Mouse (Mus musculus) hindbrain, embryonic 15.5 days (tissue): ENCODE results near the gene Gramd2. TPM values are rescaled to one million over a fixed set of nuclear protein-coding genes. Genes with fewer than 3 reads are reported as not detected.
"Not testable (repeated sequence)": the region's sequence is repeated elsewhere in the genome, so short reads cannot be mapped to it uniquely, and the experiment has no call there.

Source experiments
- ATAC-seq: fragments of 200-750 bp; cut with Nextera tagmentation; 2 replicates; pipeline ENCODE4 v1.8.0; 2017; ENCODE audit warnings: low read depth, moderate number of reproducible peaks, moderate TSS enrichment; ENCODE audit not compliant: low FRiP score
- H3K27ac ChIP-seq: fragments of 300-500 bp; sonication (generic); replicated peaks from 2 replicates; pipeline ENCODE4 v1.5.1; 2015; ENCODE audit warnings: mild to moderate bottlenecking, inconsistent platforms
- H3K27me3 ChIP-seq: fragments of 300-500 bp; sonication (generic); 2 replicates; pipeline ENCODE4 v1.6.1; 2015; ENCODE audit warnings: control low read depth, inconsistent platforms
- H3K36me3 ChIP-seq: fragments of 300-500 bp; sonication (generic); 2 replicates; pipeline ENCODE4 v1.6.1; 2015; ENCODE audit warnings: control low read depth, inconsistent platforms
- H3K4me1 ChIP-seq: fragments of 300-500 bp; sonication (generic); replicated peaks from 2 replicates; pipeline ENCODE4 v1.6.1; 2015; ENCODE audit warnings: control low read depth, inconsistent platforms
- H3K4me2 ChIP-seq: fragments of 300-500 bp; sonication (generic); 2 replicates; pipeline ENCODE4 v1.6.1; 2015; ENCODE audit warnings: moderate library complexity, mild to moderate bottlenecking, inconsistent platforms
- H3K4me3 ChIP-seq: fragments of 300-500 bp; sonication (generic); 2 replicates; pipeline ENCODE4 v1.5.1; 2015; ENCODE audit warnings: mild to moderate bottlenecking, inconsistent platforms
- H3K9ac ChIP-seq: fragments of 300-500 bp; sonication (generic); 2 replicates; pipeline ENCODE4 v1.6.1; 2015; ENCODE audit warnings: inconsistent platforms
- H3K9me3 ChIP-seq: fragments of 300-500 bp; sonication (generic); 2 replicates; pipeline ENCODE4 v1.6.1; 2016; ENCODE audit warnings: control low read depth, inconsistent platforms
- WGBS: fragments of 180-500 bp; shearing (Covaris S2); methylation state at CpG from one replicate; pipeline ENCODE4 v1.1.7; 2015; 5-methylcytosine and 5-hydroxymethylcytosine counted together
- polyA plus RNA-seq: library from polyadenylated mRNA; unstranded; fragments of >200 nt; fragmentation: Nextera tagmentation; extraction: Ambion mirVana; gene quantifications from 2 replicates; pipeline ENCODE4 v1.2.1, GENCODE M21; 2015

Gene Gramd2
- polyA plus RNA-seq, 1 experiment from 2014 or later, result 5.2 TPM

DNA sequence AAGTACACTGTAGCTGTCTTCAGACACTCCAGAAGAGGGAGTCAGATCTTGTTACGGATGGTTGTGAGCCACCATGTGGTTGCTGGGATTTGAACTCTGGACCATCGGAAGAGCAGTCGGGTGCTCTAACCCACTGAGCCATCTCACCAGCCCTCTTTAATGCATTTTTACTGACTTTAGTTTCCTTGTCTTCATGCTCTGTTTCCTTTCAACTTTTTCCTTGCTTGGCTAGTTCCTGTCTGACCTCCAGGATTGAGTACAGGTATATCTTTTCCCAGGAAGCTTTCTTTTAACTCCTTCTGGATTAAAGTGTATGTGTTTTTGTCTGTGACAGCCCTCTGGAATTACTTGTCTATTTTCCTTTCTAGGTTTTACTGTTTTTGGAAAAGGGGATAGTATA lies 77.1 kb downstream of the Gramd2 start:
- 94% methylated on average over 2 of the region's 3 CpGs for WGBS
- H3K27ac ChIP-seq, H3K36me3 ChIP-seq, H3K27me3 ChIP-seq, H3K4me3 ChIP-seq, ATAC-seq, H3K4me2 ChIP-seq, H3K9me3 ChIP-seq, H3K9ac ChIP-seq, H3K4me1 ChIP-seq: not testable (repeated sequence)

DNA sequence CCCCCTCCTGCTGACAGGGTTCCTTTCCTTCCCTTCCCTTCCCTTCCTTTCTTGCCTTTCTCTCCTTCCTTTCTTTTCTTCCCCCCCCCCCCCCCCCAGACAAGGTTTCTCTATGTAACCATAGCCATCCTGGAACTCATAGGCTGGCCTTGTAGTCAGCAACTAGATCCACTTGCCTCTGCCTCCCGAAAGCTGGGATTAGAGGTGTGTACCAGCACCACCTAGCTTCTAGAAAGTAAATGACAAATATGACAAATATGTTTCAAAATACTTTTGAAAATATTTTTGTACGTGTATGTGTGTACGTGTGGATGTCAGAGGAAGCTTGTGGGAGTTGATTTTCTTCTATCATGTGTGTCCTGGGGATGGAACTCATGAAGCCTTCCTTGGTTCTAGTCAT lies 80.6 kb downstream of the Gramd2 start:
- ATAC-seq, result no peak
- no peaks in the 10 kb centered on the region for H3K4me1 ChIP-seq
- no peaks in the 10 kb centered on the region for H3K9me3 ChIP-seq
- no peak overlapping the region for H3K27ac ChIP-seq
- H3K4me3 ChIP-seq, result no peak overlapping the region
- no peak overlapping the region for H3K9ac ChIP-seq
- H3K36me3 ChIP-seq, result no peaks in the 10 kb centered on the region
- WGBS, result 83% methylated on average over 3 of the region's 3 CpGs
- H3K27me3 ChIP-seq, result no peaks in the 10 kb centered on the region
- no peak overlapping the region for H3K4me2 ChIP-seq

DNA sequence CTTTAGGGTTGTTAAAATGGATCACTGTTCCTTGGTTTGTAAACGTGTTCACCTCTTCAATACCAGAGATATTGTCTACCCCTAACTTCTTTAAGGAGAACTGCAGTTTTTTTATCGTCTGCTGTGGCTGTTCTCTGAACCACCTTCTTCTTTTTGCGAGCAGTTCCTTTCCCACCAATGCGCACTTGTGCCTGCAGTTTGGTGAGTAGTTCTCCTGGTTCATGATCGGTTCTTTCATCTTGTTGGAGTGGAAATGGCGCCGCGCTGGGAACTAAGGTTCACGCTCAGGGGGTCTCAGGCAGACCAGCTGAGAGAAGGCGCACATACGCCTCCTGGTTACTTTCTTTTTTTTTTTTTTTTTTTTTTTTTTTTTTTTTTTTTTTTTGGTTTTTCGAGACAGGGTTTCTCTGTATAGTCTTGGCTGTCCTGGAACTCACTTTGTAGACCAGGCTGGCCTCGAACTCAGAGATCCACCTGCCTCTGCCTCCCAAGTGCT lies 87.1 kb downstream of the Gramd2 start:
- not testable (repeated sequence) for H3K4me2 ChIP-seq, H3K27ac ChIP-seq, H3K4me3 ChIP-seq, H3K4me1 ChIP-seq, H3K27me3 ChIP-seq, H3K9ac ChIP-seq, H3K9me3 ChIP-seq, H3K36me3 ChIP-seq, ATAC-seq
- 93% methylated on average over 12 of the region's 13 CpGs for WGBS

Other genes with a start within 250 kb of the Gramd2 start
- gene Arih1, start 193.5 kb upstream of the Gramd2 start, polyA plus RNA-seq, result 16.9 and 17.2 TPM in 2 replicates
- 61.2 and 64.2 TPM in 2 replicates for gene Hexa, start 140.6 kb upstream of the Gramd2 start, polyA plus RNA-seq
- gene Tmem202, start 140.3 kb upstream of the Gramd2 start, polyA plus RNA-seq, result 0.88 and 1.5 TPM in 2 replicates
- gene Celf6, start 102.2 kb upstream of the Gramd2 start, polyA plus RNA-seq, result 45.4 and 48.4 TPM in 2 replicates
- 185 and 210 TPM in 2 replicates for gene Parp6, start 62.9 kb upstream of the Gramd2 start, polyA plus RNA-seq
- 1,018 and 1,098 TPM in 2 replicates for gene Pkm, start 23.8 kb upstream of the Gramd2 start, polyA plus RNA-seq
- gene Senp8, start 70.6 kb downstream of the Gramd2 start, polyA plus RNA-seq, result 10.2 and 11.8 TPM in 2 replicates
- gene Myo9a, start 70.8 kb downstream of the Gramd2 start, polyA plus RNA-seq, result 24.6 and 25.1 TPM in 2 replicates